Mouse (Mus musculus) heart, postnatal 36 days (tissue): ENCODE measurements around the gene Rara. TPM values are rescaled to one million over a fixed set of nuclear protein-coding genes. Genes with fewer than 3 reads are reported as not detected.

Experiments used
- DNase-seq, 2 experiments: peaks; one replicate each; pipeline ENCODE4 v3.0.0; 2021 to 2022
- intact Hi-C: fragments of 180-260 bp; cut with DNase I; formaldehyde crosslinking; loops from one replicate; pipeline ENCODE4 v1.15.1; 2025
- total RNA-seq, 2 experiments: library from RNA; stranded (reverse); gene quantifications; 2 replicates each; pipeline ENCODE4 v1.2.3; 2021

Gene Rara
- total RNA-seq, 2 experiments from 2014 or later = 10.5 to 13.6 TPM

- intact Hi-C loops = loop anchor here (2.0 kb wide), 1 partner anchor 19 kb away; no protein-coding TSS in a partner anchor
- no peak for DNase-seq
Observed at GRCm38 (mm10) chr11:98949958-98950460, 22.4 kb downstream of the Rara start.

DNA sequence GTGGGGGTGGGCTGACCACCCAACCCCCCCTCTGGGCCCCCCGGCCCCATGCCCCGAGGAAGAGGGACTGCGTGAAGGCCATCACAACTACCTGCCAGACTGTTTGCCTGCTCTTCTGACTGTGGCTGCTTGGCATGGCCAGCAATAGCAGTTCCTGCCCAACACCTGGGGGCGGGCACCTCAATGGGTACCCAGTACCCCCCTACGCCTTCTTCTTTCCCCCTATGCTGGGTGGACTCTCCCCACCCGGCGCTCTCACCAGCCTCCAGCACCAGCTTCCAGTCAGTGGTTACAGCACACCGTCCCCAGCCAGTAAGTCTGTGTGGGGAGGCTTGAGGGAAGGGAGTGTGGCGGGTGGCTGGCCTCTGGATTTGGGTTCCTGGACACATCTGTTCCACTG lies 22.9 kb downstream of the Rara start:
- DNase-seq = no peak
- intact Hi-C loops = loop anchor here (2.0 kb wide), 1 partner anchor 20 kb away; no protein-coding TSS in a partner anchor

DNA sequence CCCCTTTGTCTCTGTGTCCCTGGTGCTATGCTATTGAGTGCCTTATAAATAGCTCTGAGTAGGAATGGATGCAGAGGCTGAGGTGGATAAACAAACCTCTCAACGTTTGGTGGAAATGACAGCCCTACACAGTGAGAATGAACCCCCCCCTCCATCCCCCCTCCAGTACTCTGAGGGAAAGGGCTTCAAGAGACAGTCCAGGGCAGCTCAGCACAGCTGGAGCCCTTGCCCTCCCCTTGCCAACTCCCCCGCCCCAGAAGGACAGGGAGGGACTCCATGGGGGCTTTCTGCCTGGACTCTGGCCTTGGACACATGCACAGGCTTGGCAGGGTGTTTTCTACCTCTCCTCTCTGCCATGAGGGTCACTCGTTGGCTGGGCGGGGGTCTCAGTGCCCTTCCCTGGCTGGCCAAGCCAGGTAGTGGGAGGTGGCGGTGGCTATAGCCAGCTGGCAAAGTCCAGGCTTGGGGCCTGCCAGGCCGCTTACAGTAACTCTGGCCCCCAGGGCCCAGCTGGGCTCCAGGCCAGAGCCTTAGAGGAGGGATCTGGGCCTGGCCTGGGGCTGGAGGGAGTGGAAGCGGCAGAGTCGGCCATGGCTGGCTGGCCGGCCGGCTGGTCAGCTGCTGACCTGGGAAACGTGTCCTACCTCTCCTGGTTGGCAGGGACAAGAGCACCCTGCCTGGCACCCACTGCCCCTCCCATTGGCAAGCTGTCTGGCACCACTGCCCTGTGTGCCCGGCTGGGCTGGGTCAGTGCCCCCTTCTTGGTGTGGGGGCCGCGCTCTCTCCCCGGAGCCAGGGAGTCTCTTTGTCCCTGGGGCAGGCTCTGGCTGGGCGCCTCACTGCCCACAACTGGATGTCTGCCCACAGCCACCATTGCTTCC lies 23.6 kb downstream of the Rara start:
- intact Hi-C loops = loop anchor here (2.0 kb wide), 1 partner anchor 20 kb away; no protein-coding TSS in a partner anchor
- DNase-seq = peak; percentile 92 to 96

- no peak for DNase-seq
- intact Hi-C loops = no loop called here
Observed at GRCm38 (mm10) chr11:98952111-98952510, 24.5 kb downstream of the Rara start.

- intact Hi-C loops = no loop called here
Observed at GRCm38 (mm10) chr11:98952736-98953135, 25.1 kb downstream of the Rara start.

GRCm38 (mm10) chr11:98953361-98953760 lies 25.7 kb downstream of the Rara start:
- intact Hi-C loops = no loop called here
- DNase-seq = no peak

More at GRCm38 (mm10) chr11:98952736-98953135, 25.1 kb downstream of the Rara start:
- DNase-seq = no peak

- intact Hi-C loops = no loop called here
- DNase-seq = peak in 1 of 2 experiments; percentile 12
Observed at GRCm38 (mm10) chr11:98953835-98954320, 26.3 kb downstream of the Rara start.

DNA sequence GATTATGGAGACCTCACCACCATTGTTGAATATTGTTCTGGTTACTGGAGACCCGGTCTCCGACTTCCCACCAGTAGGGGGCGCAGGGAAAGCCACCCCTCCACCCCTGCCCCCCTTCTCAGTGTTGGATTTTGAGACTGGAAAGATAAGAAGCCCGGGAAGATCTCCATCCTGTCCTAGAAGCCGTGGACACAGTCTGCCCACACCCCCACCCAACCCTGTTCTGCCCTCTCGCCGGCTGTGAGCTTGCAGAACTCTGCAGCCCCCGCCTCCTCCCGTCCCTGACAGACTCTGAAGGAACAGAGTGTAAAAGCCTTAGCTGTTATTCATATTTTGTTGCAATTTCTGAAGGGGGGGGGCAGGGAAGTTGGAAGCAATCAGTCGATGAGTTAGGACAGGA lies 26.8 kb downstream of the Rara start:
- peak; percentile 82 to 84 for DNase-seq
- intact Hi-C loops = no loop called here

GRCm38 (mm10) chr11:98954801-98955706 lies 27.4 kb downstream of the Rara start:
- peak in 1 of 2 experiments; percentile 40 for DNase-seq

DNA sequence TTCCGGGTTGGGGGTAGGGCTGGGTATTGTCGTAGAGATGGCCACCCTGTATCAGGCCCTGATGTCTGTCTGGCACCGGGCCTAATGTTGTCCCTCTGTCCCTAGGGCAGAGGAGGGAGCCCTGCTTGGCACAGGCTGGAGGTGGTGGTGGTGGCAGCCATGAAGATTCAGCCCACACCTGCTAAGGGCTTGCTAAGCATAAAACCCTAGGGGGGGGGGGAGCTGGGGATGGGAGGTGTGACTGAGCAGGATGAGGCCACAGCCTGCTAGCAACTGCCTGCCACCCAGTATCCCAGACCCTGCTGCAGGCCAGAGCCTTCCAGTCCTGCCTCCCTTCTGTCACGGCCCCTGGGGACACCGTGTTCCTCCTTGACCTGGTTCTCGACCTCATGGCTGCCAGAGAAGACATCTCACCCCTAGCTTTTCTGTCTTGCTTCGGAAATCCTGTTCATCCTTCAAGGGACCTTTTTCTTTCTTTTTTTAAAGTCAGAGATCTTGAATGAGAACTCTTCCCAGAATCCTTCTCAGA lies 28.2 kb downstream of the Rara start:
- peak in 1 of 2 experiments; percentile 7 for DNase-seq

More at GRCm38 (mm10) chr11:98954801-98955706, 27.4 kb downstream of the Rara start:
- intact Hi-C loops = no loop called here

DNA sequence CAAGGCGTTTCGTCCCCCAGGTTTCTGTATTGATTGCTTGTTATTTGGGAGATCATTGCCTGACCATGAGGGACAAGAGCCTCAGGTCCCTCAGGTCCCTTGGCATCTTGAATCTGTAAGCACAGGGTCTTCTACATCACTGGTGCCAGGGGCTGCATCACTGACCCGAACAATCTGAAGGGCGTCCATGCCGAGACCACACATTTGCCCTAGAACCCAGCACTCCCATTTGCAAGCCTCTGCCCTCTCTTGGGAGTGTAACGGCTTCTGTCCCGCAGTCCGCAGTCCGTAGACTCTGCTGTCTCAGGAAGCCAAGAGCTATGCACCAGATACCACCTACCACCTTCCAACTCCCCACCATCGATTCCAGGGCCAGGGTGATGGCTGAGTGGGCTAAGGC lies 28.7 kb downstream of the Rara start:
- intact Hi-C loops = no loop called here

More for the DNA sequence above, 28.2 kb downstream of the Rara start:
- intact Hi-C loops = no loop called here

DNA sequence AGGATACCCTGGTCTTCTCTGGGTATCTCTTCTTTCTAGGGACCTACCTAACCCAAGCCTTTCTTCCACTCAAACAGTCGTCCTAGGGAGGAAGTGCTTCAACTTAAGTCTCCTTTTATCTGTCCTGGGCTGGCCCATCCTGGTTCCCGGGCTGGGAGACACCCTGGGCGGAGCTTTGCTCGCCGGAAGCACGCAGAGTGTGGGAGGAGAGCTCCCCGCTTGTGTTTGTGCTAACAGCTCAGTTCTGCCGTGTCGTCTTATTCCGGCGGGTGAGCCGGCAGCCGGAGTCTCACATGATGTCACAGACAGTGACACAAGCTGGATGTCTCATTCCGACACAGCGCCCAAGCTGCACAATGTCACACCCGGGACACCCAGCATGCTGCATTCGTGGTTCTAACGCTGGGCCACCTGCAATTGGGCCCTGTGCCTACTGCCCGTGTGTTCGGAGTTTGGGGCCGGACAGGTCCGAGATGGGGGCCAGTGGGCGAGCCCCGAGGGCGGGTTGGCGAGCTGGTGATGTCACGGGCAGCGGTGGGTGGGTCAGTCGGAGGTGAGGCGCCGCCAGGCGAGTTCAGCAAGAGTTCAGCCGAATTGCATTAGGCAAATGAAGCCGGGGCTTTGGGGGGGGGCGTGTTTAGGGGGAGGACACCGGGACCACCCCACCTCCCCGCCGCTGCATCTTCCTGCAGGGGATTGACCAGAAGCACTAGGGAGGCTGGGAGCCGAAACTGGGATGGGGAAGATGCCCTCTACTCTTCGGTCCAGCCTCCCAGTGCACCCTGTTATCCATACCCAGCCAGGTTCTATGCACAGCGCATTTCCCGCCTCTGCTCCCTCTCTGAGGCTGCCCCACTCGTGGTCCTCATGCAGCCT lies 32.1 kb downstream of the Rara start:
- intact Hi-C loops = no loop called here
- peak; percentile 85 for DNase-seq

More for the DNA sequence above, 28.7 kb downstream of the Rara start:
- no peak for DNase-seq

GRCm38 (mm10) chr11:98960313-98960906 lies 32.8 kb downstream of the Rara start:
- peak; percentile 79 to 84 for DNase-seq
- intact Hi-C loops = no loop called here

- peak; percentile 58 to 62 for DNase-seq
- intact Hi-C loops = no loop called here
Observed at GRCm38 (mm10) chr11:98961051-98961592, 33.5 kb downstream of the Rara start.

GRCm38 (mm10) chr11:98961766-98962165 lies 34.1 kb downstream of the Rara start:
- peak; percentile 10 to 17 for DNase-seq
- intact Hi-C loops = no loop called here

DNA sequence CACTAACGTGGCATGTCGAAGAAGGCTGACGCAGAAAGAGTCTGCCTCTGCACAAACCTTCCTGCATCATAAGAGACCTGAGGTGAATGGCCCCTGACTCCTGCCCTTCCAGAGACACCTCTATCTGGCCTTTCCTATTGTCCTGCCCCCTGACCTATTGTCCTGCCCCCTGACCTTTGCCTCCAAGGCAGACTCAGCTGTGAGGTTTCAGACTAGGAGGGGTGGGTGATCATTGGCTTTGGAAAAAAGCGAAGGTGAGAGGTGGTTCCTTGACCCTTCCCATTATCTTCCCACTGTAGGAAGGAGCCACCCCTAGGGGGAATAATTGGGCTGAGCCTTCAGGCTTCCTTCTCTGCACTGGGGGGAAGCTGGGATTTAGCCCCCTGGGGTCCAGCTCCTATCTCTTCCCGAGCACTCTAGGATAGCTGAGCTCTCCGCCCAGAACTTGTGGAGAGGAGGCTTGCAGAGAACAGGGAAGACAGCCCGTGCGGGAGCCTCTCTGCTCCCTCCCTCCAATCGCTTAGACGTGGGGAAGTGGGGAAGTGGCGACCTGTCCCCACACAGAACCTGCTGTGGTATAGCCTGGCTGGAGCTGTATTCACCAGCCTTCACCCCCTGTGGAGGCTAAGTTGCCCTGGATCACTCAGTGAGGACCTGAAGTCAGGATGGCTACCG lies 34.9 kb downstream of the Rara start:
- peak; percentile 20 to 25 for DNase-seq
- intact Hi-C loops = loop anchor here (1.0 kb wide), 1 partner anchor 20 kb away; no protein-coding TSS in a partner anchor

- peak; percentile 87 to 88 for DNase-seq
- intact Hi-C loops = loop anchor here (1.0 kb wide), 1 partner anchor 21 kb away; no protein-coding TSS in a partner anchor
Observed at GRCm38 (mm10) chr11:98963191-98964021, 35.8 kb downstream of the Rara start.
